Mouse (Mus musculus) frontal cortex, postnatal 10 days (tissue): ENCODE data around the gene Ywhae.
"Not testable (repeated sequence)": the region's sequence is repeated elsewhere in the genome, so short reads cannot be mapped to it uniquely, and the experiment has no call there.

ENCODE experiments used
- DNase-seq, 2 experiments: peaks; one replicate each; pipeline ENCODE4 v3.0.0; 2022; ENCODE audit warnings: low spot score in 2 of 2, mixed read lengths in 1 of 2

The Ywhae gene

GRCm38 (mm10) chr11:75732434-75733226 is at the start of gene Ywhae:
Gene Ywhae (plus strand): TSS chr11:75732869.
- peak; percentile 85 to 90 for DNase-seq

DNA sequence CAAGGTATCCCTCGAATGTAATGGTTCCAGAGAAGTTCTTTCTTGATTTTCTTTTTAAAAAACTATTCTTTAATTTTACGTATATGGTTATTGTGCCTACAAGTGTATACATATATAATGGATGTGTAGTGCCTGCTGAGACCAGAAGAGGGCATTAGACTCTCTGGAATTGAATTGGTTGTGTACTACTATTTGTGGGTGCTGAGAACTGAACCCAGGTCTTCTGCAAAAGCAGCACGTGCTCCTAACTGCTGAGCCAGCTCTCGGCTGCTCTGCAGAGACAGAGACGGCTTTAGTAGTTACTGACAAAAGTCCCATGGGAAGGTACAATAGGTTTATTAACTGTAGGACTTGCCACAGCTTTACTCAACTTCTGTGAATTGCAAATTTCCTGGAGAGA is 48.2 kb upstream of the Ywhae start:
- no peak for DNase-seq

GRCm38 (mm10) chr11:75684956-75685355 is 47.7 kb upstream of the Ywhae start:
- DNase-seq, result no peak

DNA sequence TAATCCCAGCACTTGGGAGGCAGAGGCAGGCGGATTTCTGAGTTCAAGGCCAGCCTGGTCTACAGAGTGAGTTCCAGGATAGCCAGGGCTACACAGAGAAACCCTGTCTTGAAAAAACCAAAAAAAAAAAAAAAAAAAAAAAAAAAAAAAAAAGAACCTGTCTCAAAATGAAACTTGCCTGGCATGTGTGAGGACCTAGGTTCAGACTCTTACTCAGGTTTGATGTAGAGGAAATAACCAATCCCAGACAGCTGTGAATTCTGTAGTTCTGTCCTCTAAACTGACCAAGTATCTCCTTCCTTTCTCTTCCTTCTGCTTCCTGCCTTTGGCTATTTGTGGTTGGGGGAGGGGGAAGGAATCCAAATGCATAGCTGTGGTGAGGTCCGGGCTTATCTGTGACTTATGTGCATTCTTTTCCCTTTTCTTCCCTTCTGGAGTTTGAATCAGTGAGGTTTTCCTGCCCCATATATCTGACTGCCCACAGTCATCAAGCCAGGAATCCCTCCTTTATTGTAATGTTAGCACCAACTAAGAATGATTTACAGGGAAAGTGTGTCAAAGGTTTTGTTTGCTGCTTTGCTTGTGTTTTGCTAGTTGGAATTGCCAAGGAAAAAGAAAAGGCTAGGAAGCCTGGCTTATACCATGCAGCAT is 45.2 kb upstream of the Ywhae start:
- DNase-seq, result no peak

GRCm38 (mm10) chr11:75688132-75688531 is 44.5 kb upstream of the Ywhae start:
- DNase-seq, result no peak

DNA sequence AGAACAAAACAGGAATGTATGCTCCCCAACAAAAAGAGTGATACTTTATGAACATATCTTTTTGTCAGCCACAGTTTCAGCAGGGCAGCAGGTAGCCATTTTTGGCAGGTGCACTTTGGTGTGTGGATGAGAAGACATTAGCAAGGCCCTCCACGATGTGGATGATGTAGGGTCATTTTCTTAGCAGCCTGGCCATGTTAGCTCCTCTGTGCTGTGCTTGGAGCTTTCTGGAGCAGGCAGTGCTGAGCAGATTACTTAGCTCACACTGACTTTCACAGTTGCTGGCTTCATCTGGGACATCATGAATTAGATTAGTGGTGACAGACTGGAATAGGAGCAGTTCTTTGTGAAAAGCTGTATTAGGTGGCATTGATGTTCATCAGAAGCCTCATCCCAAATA is 42.7 kb upstream of the Ywhae start:
- no peak for DNase-seq

DNA sequence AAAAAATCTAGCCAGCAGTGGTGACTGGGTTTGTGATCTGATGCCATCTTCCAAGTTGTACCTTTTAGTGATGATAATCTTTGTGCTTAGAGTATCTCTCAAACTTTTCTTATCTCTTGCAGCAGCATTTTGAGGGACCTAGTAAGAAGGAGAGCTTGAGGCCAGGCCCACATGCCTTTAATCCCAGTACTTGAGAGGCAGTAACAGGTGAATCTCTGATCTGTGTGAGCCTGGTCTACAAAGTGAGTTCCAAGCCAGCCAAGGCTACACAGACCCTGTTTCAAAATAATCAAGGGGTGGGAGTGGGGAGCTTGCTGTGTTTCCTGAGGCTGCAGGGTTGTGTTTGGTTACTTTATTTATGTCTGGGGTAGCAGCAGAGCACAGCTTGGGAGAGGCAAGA is 41.6 kb upstream of the Ywhae start:
- no peak for DNase-seq

- DNase-seq, result no peak
Measured at GRCm38 (mm10) chr11:75693570-75693969, 39.1 kb upstream of the Ywhae start.

- DNase-seq, result not testable (repeated sequence)
Measured at GRCm38 (mm10) chr11:75697464-75697863, 35.2 kb upstream of the Ywhae start.

DNA sequence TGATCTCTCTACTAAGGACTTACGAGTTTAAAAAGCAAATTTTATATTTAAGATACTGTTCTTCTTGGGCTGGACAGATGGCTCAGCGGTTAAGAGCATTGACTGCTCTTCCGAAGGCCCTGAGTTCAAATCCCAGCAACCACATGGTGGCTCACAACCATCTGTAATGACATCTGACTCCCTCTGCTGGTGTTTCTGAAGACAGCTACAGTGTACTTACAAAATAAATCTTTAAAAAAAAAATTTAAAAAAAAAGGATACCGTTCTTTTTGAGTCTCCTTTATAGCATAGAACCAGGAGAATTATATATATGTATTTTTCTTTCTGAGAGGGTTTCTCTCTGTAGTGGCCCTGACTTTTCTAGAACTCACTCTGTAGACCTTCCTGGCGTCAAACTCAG is 32.1 kb upstream of the Ywhae start:
- no peak for DNase-seq

DNA sequence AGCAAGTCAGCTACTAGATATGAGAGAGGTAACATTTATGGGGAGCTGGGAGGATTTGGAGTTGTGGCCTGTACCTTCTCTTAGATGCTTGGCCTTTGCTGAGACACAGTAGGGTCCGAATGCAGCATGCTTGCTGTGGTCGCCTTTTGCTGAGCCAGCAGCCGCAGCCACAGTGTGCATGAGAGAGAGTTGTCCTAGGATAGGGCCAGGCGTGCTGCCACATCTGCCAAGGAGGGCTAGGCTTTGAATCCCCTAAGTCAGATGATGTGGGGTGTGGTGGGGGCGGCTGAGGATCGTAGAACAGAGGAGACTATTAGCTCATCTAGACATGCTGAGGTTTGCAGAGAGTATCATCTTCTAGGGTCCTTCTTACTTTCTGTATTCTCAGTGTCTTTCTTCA is 29.9 kb upstream of the Ywhae start:
- no peak for DNase-seq

DNA sequence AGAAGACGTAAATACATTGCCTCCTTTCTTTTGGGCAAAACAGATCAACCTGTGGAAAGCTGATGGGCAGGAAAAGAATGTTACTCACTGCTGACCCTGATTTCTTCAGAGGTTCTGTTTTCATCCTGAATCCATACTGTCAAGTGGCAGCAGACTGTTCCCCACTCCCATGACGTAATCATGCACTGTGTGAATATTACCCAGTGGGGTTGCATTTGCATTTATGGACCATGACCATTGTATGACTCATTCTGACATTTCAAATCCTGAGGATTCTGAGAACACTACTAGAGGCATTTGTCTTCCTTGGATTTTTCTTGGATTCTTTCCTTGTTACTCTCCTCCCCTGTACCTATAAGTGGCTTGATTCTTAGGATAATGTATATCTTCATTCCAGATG is 28.9 kb upstream of the Ywhae start:
- no peak for DNase-seq

GRCm38 (mm10) chr11:75713949-75714348 is 18.7 kb upstream of the Ywhae start:
- DNase-seq, result no peak

- no peak for DNase-seq
Measured at GRCm38 (mm10) chr11:75715556-75715955, 17.1 kb upstream of the Ywhae start.

DNA sequence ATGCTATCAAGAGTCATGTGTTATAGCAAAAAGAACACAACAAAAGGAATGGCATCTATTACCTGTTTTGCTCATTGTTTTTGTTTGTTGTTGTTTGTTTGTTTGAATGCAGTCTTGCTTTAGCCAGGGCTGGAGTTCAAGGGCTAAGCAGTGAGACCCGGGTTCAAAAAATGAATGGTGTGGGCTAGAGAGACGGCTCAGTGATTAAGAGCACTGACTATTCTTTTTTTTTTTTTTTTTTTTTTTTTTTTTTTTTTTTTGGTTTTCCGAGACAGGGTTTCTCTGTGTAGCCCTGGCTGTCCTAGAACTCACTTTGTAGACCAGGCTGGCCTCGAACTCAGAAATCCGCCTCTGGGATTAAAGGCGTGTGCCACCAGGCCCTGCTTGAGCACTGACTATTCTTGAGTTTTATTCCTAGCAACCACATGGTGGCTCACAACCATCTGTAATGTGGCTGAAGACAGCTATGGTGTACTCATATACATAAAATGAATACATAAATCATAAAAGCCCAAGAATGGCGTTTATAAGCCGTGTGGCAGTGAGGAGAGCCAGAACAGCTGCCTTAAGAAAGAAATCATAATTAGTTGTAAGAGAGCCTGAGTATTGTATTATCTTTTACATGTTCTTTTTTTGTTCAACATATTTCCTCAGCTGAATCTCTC is 15.9 kb upstream of the Ywhae start:
- no peak for DNase-seq

DNA sequence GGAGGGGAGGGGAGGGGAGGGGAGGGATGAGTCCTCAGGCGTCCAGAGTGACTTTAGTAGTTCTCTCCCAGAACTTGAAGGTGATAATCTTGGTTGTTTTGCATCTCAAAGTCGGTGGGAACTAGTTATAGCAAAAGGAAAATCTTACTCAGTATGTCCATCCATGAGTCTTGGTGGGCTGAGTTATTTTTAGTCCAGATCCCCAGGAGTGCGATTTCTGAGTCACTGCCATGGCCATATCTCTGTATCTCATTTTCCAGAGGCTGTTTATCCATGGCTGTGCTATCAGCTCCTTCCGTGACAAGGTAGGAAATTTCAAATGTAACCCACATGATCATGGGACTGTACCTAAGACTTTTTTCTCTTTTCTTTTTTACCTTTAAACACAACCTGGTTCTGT is 10.3 kb upstream of the Ywhae start:
- no peak for DNase-seq

DNA sequence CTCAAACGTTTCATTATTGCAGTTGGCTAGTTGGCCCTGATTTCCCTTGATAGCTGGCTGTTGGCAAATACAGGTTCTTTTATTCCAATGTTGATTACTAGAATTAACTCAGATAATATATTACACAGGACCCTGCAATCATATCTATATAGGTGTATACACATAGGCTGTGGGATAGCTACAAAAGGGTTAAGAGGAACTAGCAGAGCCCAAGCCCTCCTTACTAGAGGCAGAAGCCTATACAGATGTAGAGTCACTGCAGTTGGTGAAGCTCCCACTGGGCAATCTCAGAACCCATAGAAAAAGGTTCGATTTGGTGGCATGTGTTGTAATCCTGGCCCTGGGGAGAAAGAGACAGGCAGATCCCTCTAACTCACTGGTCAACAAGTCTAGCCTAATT is 5.5 kb upstream of the Ywhae start:
- DNase-seq, result no peak

DNA sequence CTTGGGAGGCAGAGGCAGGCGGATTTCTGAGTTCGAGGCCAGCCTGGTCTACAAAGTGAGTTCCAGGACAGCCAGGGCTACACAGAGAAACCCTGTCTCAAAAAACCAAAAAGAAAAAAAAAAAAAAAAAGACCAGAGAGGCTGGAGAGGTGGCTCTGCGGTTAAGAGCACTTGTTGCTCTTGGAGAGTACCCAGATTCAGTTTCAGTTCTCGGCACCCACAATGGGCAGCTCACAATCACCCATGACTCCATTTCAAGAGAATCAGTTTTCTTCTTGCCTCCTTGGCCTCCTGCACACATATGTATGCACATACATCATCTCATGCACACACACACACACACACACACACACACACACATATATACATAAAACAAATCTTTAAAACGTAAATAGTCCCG is 5.0 kb upstream of the Ywhae start:
- DNase-seq, result not testable (repeated sequence)

DNA sequence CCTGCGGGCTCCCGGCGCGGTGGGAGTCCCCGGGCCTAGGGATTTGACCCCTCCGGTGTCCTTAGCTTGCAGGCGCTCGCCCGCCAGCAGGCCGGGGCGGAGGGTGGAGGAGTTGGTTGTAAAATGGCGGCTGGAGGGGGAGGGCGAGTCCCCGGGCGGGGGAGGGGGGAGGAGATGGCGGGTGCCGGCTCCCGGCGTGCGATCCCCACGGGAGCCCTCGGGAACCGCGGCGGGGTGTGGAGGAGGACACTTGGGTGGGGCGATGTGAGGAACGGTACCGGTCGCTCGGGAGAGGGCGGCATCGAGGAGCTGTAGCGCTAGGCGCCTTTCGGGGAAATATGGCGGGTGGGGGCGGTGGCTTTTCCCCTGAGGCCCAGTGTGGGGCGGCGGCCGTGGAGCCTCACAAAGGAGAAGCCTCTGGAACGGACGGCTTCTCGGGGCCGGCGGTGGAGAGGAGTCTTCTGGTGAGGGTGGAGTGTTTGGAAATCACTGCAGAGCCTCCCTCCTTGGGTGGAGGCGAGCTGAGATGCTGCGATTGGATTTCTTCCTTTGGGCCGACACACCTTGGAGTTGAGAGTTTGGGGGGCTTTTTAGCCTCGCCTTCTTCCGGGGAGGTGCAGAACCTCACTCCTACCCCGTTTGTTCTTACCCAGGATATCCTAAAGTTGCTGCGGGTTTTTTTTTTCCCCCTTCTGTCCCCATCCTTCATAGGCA is 715 bp downstream of the Ywhae start:
- DNase-seq, result peak in 1 of 2 experiments; percentile 38

DNA sequence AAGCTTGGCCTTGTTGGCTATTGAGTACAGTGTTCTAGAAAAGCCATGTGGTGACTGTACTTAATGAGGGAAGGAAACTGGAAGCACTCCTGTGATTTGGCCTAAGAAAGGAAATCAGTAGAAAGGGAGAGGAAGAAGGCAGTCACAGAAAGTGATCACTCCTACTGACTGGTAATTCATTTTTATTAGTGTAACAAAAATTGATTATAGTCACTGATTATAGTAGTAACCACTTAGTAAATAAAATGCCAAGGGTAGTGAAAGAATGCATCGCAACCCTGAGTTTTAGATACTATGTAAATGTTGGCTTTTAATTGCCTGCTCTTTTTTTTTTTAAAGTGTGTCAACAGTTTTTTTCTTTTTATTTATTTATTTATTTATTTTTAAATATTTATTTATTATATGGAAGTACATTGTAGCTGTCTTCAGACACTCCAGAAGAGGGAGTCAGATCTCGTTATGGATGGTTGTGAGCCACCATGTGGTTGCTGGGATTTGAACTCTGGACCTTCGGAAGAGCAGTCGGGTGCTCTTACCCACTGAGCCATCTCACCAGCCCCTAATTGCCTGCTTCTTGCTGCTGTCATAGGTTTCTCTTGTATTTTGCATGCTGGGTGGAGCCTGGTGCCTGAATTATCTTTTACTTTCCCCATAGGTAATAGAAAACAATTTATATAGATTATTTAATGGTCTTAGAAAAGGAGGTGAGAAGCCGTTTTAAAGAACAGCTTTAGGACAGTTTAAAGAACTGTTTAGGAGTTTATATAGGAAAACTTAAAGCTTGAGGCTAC is 3.0 kb downstream of the Ywhae start:
- DNase-seq, result no peak

DNA sequence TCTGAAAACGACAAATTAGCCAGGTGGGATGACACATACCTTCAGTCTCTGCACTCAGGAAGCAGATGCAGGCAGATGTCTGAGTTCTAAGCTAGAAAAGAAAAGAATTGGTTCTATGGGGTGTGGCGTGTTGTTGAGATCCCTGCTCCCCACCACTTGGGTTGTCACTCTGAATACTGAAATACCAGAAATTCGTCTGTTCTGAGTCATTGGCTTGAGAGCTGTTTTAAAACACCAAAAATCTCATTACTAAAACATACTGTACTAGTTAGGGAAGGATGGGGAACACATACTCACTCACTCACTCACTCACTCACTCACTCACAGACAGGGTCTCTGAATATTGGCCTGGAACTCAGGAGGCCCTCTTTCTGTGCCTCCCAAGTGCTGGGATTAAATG is 4.3 kb downstream of the Ywhae start:
- no peak for DNase-seq
